Mouse (Mus musculus) kidney, adult 8-10 months (tissue): ENCODE data around the gene Hist1h2ab.
A peak's percentile ranks its signal among the peaks of the same experiment; 100 is the strongest.

Experiments used
- DNase-seq, 2 experiments: peaks; one replicate each; pipeline ENCODE4 v3.0.0; 2022

The Hist1h2ab gene

GRCm38 (mm10) chr13:23792520-23792919, 41.6 kb downstream of the Hist1h2ab start:
- peak; percentile 20 to 25 for DNase-seq

- DNase-seq = no peak
Observed at GRCm38 (mm10) chr13:23799405-23799804, 48.5 kb downstream of the Hist1h2ab start.
